Mouse (Mus musculus) megakaryocyte progenitor cell, adult 5-6 weeks (primary cell): ENCODE data around the gene Ski. TPM values are rescaled to one million over a fixed set of nuclear protein-coding genes. Genes with fewer than 3 reads are reported as not detected.
A peak's percentile ranks its signal among the peaks of the same experiment; 100 is the strongest.

ENCODE experiments used
- ATAC-seq: replicated peaks from 2 replicates; pipeline ENCODE4 v1.8.0; 2016; ENCODE audit warnings: mild to moderate bottlenecking, moderate TSS enrichment, inconsistent platforms; ENCODE audit not compliant: poor library complexity
- total RNA-seq, 2 experiments: library from RNA; stranded (forward) in 1 of 2; stranded (reverse) in 1 of 2; fragments of 157-497, 149-512 nt in 1 of 2; fragments of 200-1000 nt in 1 of 2; gene quantifications; 2 replicates each; pipeline versions ENCODE4 v1.2.3 to v1.2.4; 2015 to 2017

Ski gene
- total RNA-seq, 2 experiments from 2014 or later = 5.7 to 16.9 TPM

GRCm38 (mm10) chr4:155184248-155185070 lies 37.9 kb downstream of the Ski start:
- no peak for ATAC-seq

GRCm38 (mm10) chr4:155183201-155183600 lies 39.2 kb downstream of the Ski start:
- no peak for ATAC-seq

GRCm38 (mm10) chr4:155178981-155179512 lies 43.3 kb downstream of the Ski start:
- peak; percentile 73 for ATAC-seq

- ATAC-seq = peak; percentile 72
Measured at GRCm38 (mm10) chr4:155178274-155178673, 44.1 kb downstream of the Ski start.

GRCm38 (mm10) chr4:155176210-155176609 lies 46.2 kb downstream of the Ski start:
- ATAC-seq = no peak

GRCm38 (mm10) chr4:155173822-155174785 lies 48.3 kb downstream of the Ski start:
- ATAC-seq = no peak

GRCm38 (mm10) chr4:155172909-155173821 lies 49.2 kb downstream of the Ski start:
- ATAC-seq = peak; percentile 58

GRCm38 (mm10) chr4:155171961-155172533 lies 50.3 kb downstream of the Ski start:
- no peak for ATAC-seq

GRCm38 (mm10) chr4:155170614-155171212 lies 51.7 kb downstream of the Ski start:
- ATAC-seq = no peak

- no peak for ATAC-seq
Measured at GRCm38 (mm10) chr4:155168835-155169252, 53.5 kb downstream of the Ski start.

GRCm38 (mm10) chr4:155165861-155166260 lies 56.5 kb downstream of the Ski start:
- ATAC-seq = no peak

- ATAC-seq = peak; percentile 51
Measured at GRCm38 (mm10) chr4:155164550-155164949, 57.8 kb downstream of the Ski start.

- no peak for ATAC-seq
Measured at GRCm38 (mm10) chr4:155163685-155164084, 58.7 kb downstream of the Ski start.

GRCm38 (mm10) chr4:155163320-155163651 lies 59.1 kb downstream of the Ski start:
- peak; percentile 20; the same call in 1 of the 2 replicates for ATAC-seq

- ATAC-seq = peak; percentile 62
Measured at GRCm38 (mm10) chr4:155162433-155163319, 59.7 kb downstream of the Ski start.

- ATAC-seq = no peak
Measured at GRCm38 (mm10) chr4:155158543-155158917, 63.9 kb downstream of the Ski start.

GRCm38 (mm10) chr4:155157871-155158542 lies 64.4 kb downstream of the Ski start:
- ATAC-seq = no peak

- ATAC-seq = no peak
Measured at GRCm38 (mm10) chr4:155156734-155157133, 65.7 kb downstream of the Ski start.
